Mouse (Mus musculus) testis, postnatal 14 days (tissue): ENCODE measurements around the gene Gm28372.
"Not testable (repeated sequence)": the region's sequence is repeated elsewhere in the genome, so short reads cannot be mapped to it uniquely, and the experiment has no call there.

ENCODE experiments used
- DNase-seq: peaks from one replicate; pipeline ENCODE4 v3.0.0; 2021; ENCODE audit warnings: low spot score

Gm28372 gene

GRCm38 (mm10) chr2:130404939-130405338 lies at the start of gene Gm28372, which contains the start of gene 1700020A23Rik:
Gene Gm28372, plus strand, starts transcription at chr2:130405239.
Gene 1700020A23Rik, plus strand, starts transcription at chr2:130405259.
- no peak for DNase-seq

DNA sequence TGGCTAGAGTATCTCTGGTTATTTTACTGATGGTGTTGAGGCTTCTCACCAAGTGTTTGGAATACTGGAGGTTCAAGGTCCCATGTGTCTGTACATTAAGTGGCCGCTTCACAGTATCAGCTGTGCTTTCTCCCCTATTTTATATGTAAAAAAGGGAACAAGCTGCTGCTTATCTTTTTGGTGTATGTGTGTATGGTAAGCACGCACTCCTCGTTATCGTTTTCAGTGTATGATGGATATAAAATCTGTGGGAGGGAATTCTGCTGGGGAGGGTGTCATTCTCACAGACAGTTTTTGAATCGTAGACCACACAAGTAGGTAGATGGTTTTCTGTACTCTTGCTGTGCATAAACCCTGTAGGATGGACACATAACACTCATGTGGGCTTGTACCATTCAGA lies 47.5 kb upstream of the Gm28372 start:
- DNase-seq = no peak

GRCm38 (mm10) chr2:130358852-130359251 lies 46.2 kb upstream of the Gm28372 start:
- no peak for DNase-seq

- DNase-seq = peak; percentile 31
Observed at GRCm38 (mm10) chr2:130362511-130363026, 42.5 kb upstream of the Gm28372 start.

- peak; percentile 16 for DNase-seq
Observed at GRCm38 (mm10) chr2:130365211-130366094, 39.6 kb upstream of the Gm28372 start.

DNA sequence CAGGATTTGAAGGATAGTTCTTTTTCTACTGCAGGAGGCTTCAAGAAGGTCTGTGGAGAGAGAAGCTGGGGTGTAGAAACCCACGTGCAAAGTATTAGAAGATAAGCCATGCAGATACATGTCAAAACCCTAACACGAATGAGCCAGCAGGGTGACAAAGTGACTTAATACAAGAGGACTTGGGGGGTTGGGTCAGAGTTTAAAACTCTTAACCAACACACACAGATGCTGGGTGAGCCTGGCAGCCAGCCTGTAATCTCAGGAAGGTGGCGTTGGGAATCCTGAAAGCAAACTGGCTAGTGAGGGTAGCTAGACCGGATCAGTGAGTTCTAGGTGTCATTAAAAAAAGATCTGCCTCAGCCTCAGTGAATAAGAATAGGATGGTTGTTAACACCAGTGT lies 37.7 kb upstream of the Gm28372 start:
- no peak for DNase-seq

- DNase-seq = not testable (repeated sequence)
Observed at GRCm38 (mm10) chr2:130373026-130373425, 32.0 kb upstream of the Gm28372 start.

DNA sequence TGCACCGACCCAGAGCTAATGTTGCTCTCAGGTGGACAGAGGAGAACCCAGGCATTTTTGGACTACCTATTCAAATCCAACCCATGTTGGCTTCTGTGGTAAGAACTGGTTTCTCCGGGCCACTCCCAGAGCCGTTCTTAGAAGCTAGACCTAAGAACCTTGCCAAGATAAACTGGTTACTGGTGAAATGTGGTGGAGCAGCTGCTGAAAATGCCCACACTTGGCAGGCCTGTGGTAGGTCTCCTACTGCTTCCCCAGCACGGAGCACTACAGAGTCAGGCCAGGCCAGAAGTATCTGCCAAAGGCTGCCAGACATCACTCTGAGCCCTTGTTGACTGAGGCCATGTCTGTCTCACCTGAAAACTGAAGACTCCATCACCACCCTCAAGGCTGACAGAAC lies 30.1 kb upstream of the Gm28372 start:
- no peak for DNase-seq

DNA sequence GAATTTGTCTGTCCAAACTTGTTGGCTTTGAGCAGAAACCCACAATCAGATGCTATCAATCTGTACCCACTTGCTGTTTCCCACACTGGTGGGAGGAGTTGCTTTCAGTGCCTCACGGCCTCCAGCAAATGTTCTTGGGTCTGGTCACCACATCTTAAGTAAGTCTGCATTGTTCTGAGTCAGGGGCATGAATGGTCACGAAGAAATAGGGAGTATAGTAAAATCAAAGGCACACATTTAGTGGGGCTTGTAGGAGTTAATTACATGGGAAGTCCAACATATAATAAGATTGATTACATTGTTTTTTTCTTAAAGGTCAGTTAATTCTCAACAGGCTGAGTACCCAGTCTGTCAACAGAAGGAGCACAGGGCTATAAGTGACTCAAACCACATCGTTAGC lies 21.8 kb upstream of the Gm28372 start:
- no peak for DNase-seq

DNA sequence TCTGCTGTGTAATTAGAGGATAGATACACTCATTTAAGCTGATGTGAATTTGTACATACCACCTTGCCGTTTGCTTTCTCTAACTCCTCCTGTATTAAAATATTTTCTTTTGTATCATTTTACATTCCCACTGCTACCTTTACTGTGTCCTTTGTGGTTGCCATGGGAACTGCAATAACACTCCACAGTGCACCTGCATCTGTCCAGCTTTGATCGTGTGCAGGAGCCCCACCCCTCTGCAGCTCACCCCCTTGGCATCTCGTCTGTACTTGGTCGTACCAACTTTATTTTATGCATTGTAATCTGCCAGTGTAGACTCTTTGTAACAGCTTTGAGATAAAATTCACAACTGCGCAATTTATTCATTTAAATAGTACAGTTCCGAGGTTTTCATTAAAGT lies 21.1 kb upstream of the Gm28372 start:
- DNase-seq = no peak

- DNase-seq = no peak
Observed at GRCm38 (mm10) chr2:130386212-130386611, 18.8 kb upstream of the Gm28372 start.

- DNase-seq = no peak
Observed at GRCm38 (mm10) chr2:130388796-130389195, 16.2 kb upstream of the Gm28372 start.

GRCm38 (mm10) chr2:130390993-130391625 lies 13.9 kb upstream of the Gm28372 start:
- DNase-seq = no peak

DNA sequence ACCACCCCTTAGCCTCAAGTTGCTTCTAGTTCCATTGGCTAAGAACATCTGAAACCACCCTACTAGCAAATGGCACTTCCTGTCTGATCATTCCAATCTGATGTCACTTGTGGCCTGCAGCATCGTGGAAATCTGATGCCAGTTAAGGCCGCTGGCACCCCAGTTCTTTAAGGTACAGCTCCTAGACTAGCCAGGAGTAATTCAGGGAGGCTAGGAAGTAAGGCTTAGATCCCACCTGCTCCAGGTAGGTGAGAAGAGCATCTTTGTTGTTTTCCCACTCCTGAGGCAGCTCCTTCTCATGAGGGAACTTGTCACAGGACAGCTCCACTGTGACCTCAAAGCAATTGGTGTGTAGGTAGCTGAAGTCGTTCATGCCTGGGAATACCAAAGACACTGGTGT lies 12.2 kb upstream of the Gm28372 start:
- DNase-seq = no peak

DNA sequence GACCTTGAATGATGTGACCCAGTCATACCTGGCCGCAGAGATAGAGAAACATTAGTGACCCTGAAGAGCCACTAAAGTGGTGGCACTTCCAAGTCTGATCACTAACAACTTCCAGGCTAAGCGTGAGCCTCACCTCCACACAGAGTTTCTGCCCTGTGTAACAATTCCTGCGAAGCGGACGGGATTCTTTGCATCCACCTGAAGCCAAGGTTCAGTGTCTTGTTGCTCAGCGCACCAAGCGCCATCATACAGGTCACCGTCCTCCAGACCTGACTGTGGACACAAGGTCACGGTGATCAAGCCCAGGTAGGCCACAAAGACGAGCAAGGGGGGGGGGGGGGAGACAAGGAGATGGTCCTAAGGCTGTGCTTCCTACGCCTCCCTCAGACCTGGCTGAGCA lies 9.3 kb upstream of the Gm28372 start:
- DNase-seq = no peak

- DNase-seq = peak; percentile 49
Observed at GRCm38 (mm10) chr2:130397186-130397985, 7.7 kb upstream of the Gm28372 start, which contains the start of gene Cpxm1. Gene Cpxm1, minus strand, starts transcription at chr2:130397574.

DNA sequence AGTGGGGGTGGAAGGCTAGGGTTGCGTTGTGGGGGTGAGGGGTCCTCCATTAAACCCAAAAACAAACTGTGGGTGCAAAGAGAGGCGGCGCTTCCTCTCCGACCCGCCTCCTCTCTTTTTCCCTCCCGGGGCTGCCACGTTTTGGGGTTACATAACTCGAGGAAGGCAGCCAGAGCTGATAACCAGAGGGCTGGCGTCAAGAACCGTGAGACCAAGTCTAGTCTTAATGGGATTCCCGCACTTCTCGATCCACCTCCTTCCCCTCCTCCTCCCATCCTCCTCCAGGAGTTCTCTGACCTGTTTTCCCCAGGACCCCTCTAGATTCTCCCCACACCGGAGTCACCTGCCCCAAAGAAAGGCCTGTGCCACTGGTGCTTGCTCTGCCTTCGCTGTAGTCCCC lies 6.9 kb upstream of the Gm28372 start:
- DNase-seq = no peak

DNA sequence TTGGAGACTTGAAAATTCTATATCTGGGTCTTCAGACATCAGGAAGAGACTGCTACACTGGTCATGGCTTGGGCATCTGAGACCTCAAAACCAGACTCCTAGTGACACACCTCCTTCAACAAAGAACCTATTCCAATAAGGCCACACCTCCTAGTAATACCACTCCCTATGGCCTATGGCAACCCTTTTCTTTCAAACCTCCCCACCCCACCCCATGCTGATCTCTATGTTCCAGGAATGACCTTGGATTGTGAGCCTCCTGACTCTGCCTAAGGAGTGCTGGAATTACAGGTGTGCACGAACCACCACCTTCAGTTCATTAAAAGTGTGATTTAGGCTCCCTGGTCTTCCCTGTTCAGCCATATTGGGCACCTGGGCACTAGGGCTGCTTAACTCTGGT lies 5.0 kb upstream of the Gm28372 start:
- DNase-seq = no peak

DNA sequence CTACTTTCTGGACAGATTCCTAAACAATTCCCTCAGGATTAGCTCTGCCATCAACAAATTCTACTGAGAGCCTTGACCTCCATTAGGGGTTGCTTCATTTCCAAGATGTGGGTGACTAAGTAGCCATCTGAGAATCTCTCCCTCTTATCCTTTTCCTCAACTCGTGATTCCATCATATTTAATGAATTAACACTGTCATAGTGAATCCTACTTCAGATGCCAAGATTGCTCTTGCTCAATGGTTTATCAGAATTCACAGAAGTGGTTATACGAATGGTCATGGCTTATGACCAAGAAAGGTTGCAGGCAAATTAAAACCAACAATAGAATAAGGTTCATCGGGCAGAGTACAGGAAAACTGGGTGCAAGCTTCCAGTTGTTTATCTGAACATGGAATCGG lies 3.1 kb upstream of the Gm28372 start:
- no peak for DNase-seq

DNA sequence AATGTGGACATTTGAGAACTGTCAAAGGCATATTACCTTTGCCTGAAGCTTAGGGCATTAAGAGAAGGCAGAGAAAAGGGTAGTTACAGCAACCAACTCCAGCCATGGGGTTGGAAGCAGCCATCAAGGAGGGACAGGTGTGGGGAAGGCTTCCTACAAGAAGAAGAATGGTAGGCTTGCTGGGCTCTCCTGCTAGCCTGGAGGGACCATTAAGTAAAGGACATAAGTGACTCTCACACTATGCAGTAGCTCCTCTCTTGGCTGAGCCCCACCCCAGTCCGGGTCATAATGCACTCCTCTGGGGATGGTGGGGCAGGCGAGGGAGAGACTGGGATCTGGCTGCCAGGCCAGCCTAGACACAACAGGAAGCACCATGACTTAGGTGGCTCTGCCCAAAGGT lies 1.1 kb downstream of the Gm28372 start, which contains the start of gene Tmem239:
TSS of gene Tmem239 (plus strand) at position 301 of the 400 bp plus-strand sequence.
- DNase-seq = no peak

DNA sequence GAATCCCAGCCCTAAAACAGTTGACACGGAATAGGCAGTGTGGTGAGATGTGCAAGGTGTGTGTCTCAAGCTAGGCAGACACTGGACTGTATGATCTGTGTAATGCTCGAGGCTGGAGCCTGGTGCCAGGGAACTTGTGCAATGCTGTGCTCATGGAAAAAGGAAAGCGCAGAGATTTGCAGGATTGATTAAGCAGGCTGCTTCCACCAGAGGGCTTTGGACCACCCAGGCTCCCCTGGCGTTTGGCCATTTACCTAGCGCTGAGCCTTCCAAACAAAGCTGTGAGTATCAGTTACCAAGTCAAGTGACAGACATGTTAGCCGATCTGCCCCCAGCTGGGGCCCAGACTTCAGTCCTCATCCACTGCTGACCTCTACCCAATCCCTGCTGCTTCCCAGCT lies 3.2 kb downstream of the Gm28372 start:
- DNase-seq = no peak
